Mouse (Mus musculus) ovary, postnatal 10 days (tissue): ENCODE results near the gene Wdr82.
A peak's percentile ranks its signal among the peaks of the same experiment; 100 is the strongest.
"Not testable (repeated sequence)": the region's sequence is repeated elsewhere in the genome, so short reads cannot be mapped to it uniquely, and the experiment has no call there.

ENCODE experiments used
- DNase-seq: peaks from one replicate; pipeline ENCODE4 v3.0.0; 2022; ENCODE audit warnings: low spot score

Gene Wdr82

GRCm38 (mm10) chr9:106166709-106167108 is 4.0 kb upstream of the Wdr82 start:
- DNase-seq: no peak

GRCm38 (mm10) chr9:106167241-106167640 is 3.5 kb upstream of the Wdr82 start:
- DNase-seq: no peak

DNA sequence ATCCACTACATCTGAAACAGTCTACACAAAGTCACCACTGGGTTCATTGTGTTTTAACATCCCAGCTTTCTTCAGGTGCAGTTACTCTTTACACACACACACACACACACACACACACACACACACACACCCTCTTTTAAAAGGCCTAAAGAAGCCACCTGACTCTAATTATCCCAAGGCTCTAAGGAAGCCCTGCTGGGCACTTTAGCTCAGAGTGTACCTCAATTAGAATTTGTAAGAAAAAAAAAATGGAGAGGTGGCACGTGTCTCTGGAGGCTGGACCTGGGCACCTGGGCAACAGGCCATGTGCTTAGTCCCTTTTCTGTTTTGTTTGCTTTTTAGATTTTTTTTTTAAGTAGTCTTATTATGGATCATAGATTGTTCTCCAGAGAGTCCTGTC is 3.0 kb upstream of the Wdr82 start:
- DNase-seq: no peak

DNA sequence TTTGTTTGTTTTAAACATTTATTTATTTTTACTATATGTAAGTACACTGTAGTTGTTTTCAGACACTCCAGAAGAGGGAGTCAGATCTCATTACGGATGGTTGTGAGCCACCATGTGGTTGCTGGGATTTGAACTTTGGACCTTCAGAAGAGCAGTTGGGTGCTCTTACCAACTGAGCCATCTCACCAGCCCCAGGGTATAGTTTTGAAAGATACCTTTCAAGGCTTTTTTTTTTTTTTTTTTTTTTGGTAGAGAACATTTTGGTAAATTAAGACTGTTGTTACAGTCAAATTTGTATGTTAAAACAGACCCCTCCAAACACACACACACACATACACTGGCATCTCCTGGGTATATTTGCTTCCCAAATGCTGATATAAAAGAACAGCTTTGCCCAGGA is 1.7 kb upstream of the Wdr82 start:
- not testable (repeated sequence) for DNase-seq

- no peak for DNase-seq
These were observed 811 bp upstream of the Wdr82 start for GRCm38 (mm10) chr9:106169917-106170316.

DNA sequence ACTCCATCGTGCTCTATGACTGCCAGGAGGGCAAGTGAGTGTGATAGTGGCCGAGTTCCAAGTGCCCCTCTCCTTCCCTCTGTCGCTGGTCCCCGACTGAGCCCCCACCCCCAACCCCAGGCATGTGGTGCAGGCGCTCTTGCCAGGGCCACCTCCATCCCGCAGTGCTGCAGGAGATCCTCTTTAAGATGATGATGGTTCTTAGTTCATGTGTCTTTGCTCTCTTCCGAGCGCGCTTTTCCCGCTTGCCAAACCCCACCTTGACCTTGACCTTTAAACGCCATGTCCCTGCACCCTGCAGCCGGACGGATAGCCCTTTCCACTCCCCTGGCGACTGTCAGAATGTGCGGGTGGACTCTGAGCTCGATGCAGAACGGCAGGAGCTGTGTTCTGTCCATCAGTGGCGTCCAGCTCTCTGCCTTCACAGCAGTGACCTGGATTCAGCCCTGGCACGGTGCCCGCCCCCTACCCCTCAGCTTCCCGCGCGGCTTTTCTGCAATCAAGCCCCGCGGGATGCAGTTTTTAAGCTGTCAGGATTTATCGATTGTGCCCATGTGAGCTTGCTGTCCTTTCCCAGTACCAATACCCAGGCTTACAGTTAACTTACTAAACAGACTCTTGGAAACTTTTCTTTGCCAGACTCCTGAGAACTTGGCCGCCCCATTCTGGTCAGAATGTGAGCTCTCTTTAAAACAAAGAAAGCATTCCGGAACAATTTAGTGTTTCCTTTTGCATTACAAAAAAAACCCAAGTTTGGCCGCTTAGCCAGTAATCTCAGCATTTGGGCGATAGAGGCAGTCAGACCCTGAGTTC is 824 bp downstream of the Wdr82 start:
- DNase-seq: peak; percentile 63

DNA sequence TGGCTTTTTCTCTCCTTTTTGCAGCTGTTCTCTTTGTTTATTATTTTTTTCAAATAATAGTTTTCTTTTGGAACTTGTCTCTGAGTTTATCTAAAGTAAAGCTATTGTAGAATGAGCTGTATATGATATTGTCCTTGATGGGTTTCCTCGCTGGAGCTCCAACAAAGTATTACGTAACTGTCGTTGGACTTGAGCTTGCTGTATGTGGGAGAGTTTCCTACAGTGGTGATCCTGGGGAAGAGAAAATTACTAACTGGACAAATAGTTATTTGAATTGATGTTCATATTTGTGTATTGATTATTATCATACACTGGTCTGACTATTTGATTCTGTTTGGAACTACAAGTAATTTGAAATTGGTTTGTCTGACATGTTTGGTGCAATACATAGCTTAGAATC is 1.8 kb downstream of the Wdr82 start:
- DNase-seq: no peak

DNA sequence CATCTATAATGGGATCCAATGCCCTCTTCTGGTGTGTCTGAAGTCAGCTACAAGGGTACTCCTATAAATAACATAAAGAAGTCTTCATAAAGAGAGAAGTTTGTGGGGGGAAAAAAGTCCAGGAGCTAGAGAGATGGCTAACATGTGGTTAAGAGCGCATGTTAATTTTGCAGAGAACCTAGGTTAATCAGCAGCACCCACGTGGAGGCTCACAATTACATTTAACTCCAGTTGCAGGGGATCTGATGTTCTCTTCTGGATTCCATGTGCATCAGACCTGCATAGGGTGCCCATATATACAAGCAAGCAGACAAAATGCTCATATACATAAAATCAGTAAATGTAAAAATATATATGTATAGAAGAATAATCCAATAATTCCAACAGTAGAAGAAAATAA is 2.6 kb downstream of the Wdr82 start:
- no peak for DNase-seq

DNA sequence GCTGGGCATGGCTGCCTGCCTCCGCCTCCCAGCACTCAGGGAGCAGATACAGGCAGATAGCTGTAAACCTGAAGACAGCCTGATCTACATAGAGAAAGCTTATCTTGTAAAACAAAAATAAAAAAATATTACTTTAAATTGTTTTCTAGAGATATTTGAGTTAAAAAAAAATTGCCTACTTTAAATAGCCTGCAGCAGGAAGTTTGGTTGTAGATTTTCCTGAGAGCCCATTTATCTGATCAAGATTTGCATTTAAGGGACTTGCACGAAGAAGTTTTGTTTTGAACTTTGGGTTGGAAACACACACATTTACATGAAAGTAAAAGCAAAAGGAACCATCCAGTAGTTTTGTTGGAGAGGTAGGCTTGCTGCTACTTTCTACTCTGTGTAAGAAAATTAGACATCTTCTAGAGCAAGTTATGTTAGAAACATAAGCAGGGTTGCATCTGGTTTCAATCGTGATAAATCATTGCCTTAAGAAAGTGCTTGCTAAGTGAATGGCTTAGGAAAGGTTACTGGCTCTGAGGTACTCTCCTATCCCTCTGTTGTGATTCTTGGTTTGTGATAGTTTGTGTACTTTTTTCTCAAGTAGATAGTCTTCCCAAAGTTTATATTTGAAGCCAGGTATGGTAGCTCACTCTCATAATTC is 4.9 kb downstream of the Wdr82 start:
- DNase-seq: no peak

- DNase-seq: no peak
These were observed 6.0 kb downstream of the Wdr82 start for GRCm38 (mm10) chr9:106176769-106177168.

DNA sequence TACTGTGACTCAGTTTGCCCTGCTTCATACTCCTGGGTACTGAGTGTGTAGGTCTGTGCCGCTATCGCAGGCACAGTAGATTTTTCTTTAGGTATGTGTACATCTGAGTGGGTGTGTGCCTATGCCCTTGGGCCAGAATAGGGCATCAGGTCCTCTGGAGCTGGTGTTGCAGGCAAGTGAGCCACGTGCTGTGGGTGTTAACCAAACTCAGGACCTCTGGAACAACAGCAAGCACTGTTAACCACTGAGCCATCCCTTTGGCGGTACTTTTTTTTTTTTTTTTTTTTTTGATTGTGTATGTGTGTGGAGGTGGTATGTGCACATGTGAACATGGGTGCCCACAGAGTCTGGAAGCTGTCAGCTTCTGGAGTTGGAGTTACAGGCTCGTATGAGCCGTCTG is 7.1 kb downstream of the Wdr82 start:
- DNase-seq: no peak

DNA sequence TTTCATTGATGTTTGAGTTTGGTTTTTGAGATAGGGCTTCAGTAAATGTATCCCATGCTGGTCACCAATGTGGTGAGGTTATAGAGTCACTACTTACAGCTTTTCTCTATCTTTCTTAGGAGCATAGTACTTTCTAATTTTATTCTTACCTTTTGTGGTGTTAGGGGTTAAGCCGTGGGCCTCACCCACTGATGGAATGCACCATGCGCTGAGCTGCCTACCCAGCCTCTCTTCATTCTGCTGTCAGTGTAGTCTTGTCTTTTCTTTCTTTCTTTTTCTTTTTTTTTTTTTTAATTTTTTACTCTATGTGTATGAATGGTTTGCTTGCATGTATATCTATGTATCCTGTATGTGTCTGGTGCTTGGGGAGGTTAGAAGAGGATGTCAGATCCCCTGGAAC is 8.7 kb downstream of the Wdr82 start:
- DNase-seq: no peak

- DNase-seq: no peak
These were observed 9.2 kb downstream of the Wdr82 start for GRCm38 (mm10) chr9:106179964-106180363.

DNA sequence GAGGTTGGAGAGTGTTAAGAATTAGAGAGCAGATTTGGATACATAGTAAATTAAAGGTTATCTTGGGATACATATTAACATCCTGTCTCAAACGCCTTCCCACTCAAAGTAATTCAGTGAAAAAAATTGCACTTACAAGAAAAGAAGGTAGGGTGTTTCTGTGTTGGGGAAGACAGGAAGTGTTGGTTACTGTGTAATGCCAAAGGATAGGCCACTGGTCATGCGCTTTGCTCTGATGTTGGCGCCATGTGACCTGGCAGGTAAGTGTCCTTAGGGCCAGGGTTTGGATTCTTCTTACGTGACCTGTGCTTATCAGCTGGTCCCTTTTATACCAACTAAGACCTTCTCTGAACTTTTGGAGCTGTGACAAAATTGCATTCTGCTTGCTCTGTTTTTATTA is 11.4 kb downstream of the Wdr82 start:
- DNase-seq: no peak

DNA sequence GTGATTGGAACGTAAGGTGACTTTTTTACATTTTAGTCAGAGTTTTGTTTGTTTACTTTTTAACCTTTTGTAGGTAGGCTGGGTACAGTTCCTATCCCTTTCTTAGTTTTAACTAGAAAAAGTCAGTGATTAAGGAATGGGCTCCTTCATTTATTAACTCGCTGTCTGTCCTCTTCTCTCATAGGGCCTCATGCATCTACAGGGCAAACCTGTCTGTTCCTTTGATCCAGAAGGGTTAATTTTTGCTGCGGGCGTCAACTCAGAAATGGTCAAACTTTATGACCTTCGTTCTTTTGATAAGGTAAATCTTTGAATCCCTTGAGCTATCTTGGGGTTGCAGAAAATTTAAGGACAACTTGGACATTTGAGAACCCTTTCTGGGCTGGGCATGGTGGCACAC is 13.3 kb downstream of the Wdr82 start:
- no peak for DNase-seq

- DNase-seq: no peak
These were observed 20.6 kb downstream of the Wdr82 start for GRCm38 (mm10) chr9:106191355-106191754.

- DNase-seq: no peak
These were observed 21.3 kb downstream of the Wdr82 start for GRCm38 (mm10) chr9:106192024-106192423.

- no peak for DNase-seq
These were observed 22.3 kb downstream of the Wdr82 start for GRCm38 (mm10) chr9:106192998-106193397.

GRCm38 (mm10) chr9:106193930-106194807 is 23.4 kb downstream of the Wdr82 start:
- DNase-seq: no peak

GRCm38 (mm10) chr9:106195693-106196092 is 25.0 kb downstream of the Wdr82 start:
- DNase-seq: no peak

DNA sequence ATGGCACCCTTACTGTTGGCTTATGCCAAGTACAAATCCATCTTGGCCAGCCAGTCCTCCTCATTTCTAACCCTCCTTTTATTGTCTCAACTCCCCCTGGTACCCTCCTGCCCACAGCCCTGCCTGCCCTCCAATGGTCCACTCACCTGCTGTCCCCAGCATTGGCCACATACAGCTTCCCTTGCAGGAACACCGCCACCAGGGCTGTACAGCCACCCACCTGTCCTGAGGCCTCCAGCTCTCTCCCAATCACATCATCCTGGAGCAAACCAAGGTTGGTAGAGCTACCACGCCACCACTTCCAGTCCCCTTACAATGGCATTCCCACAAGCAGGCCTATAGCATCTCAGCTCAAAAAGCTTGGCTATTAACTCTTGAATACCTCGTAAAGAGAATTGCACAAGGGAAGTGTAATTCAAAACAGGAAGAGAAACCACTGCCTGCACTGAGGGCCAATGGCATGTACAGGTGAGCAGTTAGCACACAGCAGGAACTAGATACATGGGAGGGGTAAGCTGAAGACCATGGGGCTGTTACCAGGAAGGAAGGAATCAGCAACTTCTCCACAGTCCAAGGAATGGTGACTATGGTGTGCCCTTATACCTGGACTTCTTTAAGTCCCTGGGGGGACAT is 26.5 kb downstream of the Wdr82 start:
- no peak for DNase-seq

GRCm38 (mm10) chr9:106197732-106198131 is 27.0 kb downstream of the Wdr82 start:
- DNase-seq: no peak
